Mouse (Mus musculus): Measurements from ENCODE around the gene Upk1b.

Upk1b gene

GRCm38 (mm10) chr16:38800091-38800490 is at the start of gene Upk1b:
Gene Upk1b (minus strand): TSS chr16:38800328.
- TF ChIP-seq GATA4 (IDR thresholded peaks at IDR 0.05; ENCODE audit: insufficient replicate concordance, low read length) = no peak

- no peak for TF ChIP-seq GATA4 (IDR thresholded peaks at IDR 0.05; ENCODE audit: insufficient replicate concordance, low read length)
Measured at GRCm38 (mm10) chr16:38828649-38829048, 28.5 kb upstream of the Upk1b start, which contains the start of gene 4930435E12Rik. Gene 4930435E12Rik (minus strand): TSS chr16:38828749.

GRCm38 (mm10) chr16:38812521-38812920 is 12.4 kb upstream of the Upk1b start:
- no peak for TF ChIP-seq GATA4 (IDR thresholded peaks at IDR 0.05; ENCODE audit: insufficient replicate concordance, low read length)

- no peak for TF ChIP-seq GATA4 (IDR thresholded peaks at IDR 0.05; ENCODE audit: insufficient replicate concordance, low read length)
Measured at GRCm38 (mm10) chr16:38810196-38810595, 10.1 kb upstream of the Upk1b start.

- TF ChIP-seq GATA4 (IDR thresholded peaks at IDR 0.05; ENCODE audit: insufficient replicate concordance, low read length) = no peak
Measured at GRCm38 (mm10) chr16:38798957-38799450, 1.1 kb downstream of the Upk1b start.

GRCm38 (mm10) chr16:38793120-38793519 is 7.0 kb downstream of the Upk1b start:
- no peak for TF ChIP-seq GATA4 (IDR thresholded peaks at IDR 0.05; ENCODE audit: insufficient replicate concordance, low read length)

GRCm38 (mm10) chr16:38789966-38790365 is 10.2 kb downstream of the Upk1b start:
- TF ChIP-seq GATA4 (IDR thresholded peaks at IDR 0.05; ENCODE audit: insufficient replicate concordance, low read length) = no peak

GRCm38 (mm10) chr16:38789016-38789415 is 11.1 kb downstream of the Upk1b start:
- no peak for TF ChIP-seq GATA4 (IDR thresholded peaks at IDR 0.05; ENCODE audit: insufficient replicate concordance, low read length)

GRCm38 (mm10) chr16:38785301-38785700 is 14.8 kb downstream of the Upk1b start:
- TF ChIP-seq GATA4 (IDR thresholded peaks at IDR 0.05; ENCODE audit: insufficient replicate concordance, low read length) = no peak

- TF ChIP-seq GATA4 (IDR thresholded peaks at IDR 0.05; ENCODE audit: insufficient replicate concordance, low read length) = no peak
Measured at GRCm38 (mm10) chr16:38782524-38783067, 17.5 kb downstream of the Upk1b start.

- TF ChIP-seq GATA4 (IDR thresholded peaks at IDR 0.05; ENCODE audit: insufficient replicate concordance, low read length) = no peak
Measured at GRCm38 (mm10) chr16:38781946-38782345, 18.2 kb downstream of the Upk1b start.

GRCm38 (mm10) chr16:38780960-38781572 is 19.1 kb downstream of the Upk1b start:
- TF ChIP-seq GATA4 (IDR thresholded peaks at IDR 0.05; ENCODE audit: insufficient replicate concordance, low read length) = no peak

GRCm38 (mm10) chr16:38776342-38776741 is 23.8 kb downstream of the Upk1b start:
- no peak for TF ChIP-seq GATA4 (IDR thresholded peaks at IDR 0.05; ENCODE audit: insufficient replicate concordance, low read length)

GRCm38 (mm10) chr16:38774964-38775746 is 25.0 kb downstream of the Upk1b start:
- no peak for TF ChIP-seq GATA4 (IDR thresholded peaks at IDR 0.05; ENCODE audit: insufficient replicate concordance, low read length)

- TF ChIP-seq GATA4 (IDR thresholded peaks at IDR 0.05; ENCODE audit: insufficient replicate concordance, low read length) = no peak
Measured at GRCm38 (mm10) chr16:38772906-38773496, 27.1 kb downstream of the Upk1b start.

GRCm38 (mm10) chr16:38771145-38771544 is 29.0 kb downstream of the Upk1b start:
- no peak for TF ChIP-seq GATA4 (IDR thresholded peaks at IDR 0.05; ENCODE audit: insufficient replicate concordance, low read length)
